Mouse (Mus musculus) MEL (cell line): ENCODE results near the gene Nudt8. TPM values are rescaled to one million over a fixed set of nuclear protein-coding genes. Genes with fewer than 3 reads are reported as not detected.

Experiments used
- DNase-seq: peaks from one replicate; pipeline ENCODE4 v3.0.0; 2011; ENCODE audit warnings: low read depth, low spot score
- H3K27ac ChIP-seq: 2 replicates; pipeline ENCODE4 v1.5.1; 2012; ENCODE audit warnings: low read depth, mild to moderate bottlenecking, control low read depth, low read length, moderate library complexity; ENCODE audit not compliant: control insufficient read depth
- H3K27me3 ChIP-seq, 2 experiments: fragments of 150-350 bp in 1 of 2; sonication (generic) in 1 of 2; 2 replicates each; pipeline ENCODE4 v1.6.1; 2012; ENCODE audit warnings: low read length in 2 of 2, mild to moderate bottlenecking in 2 of 2, improper control_type of control experiment in 1 of 2, moderate library complexity in 1 of 2; ENCODE audit not compliant: insufficient read depth in 2 of 2, control insufficient read depth in 1 of 2
- H3K36me3 ChIP-seq, 2 experiments: 2 replicates each; pipeline ENCODE4 v1.6.1; 2012 to 2014; ENCODE audit warnings: low read length in 2 of 2, improper control_type of control experiment in 1 of 2, inconsistent platforms in 1 of 2, mild to moderate bottlenecking in 1 of 2; ENCODE audit not compliant: insufficient read depth in 2 of 2, control insufficient read depth in 1 of 2
- H3K4me1 ChIP-seq, 2 experiments: fragments of 150-350 bp in 1 of 2; sonication (generic) in 1 of 2; 2 replicates each; pipeline ENCODE4 v1.6.1; 2012; ENCODE audit warnings: low read length in 2 of 2, improper control_type of control experiment in 1 of 2, mild to moderate bottlenecking in 1 of 2; ENCODE audit not compliant: insufficient read depth in 2 of 2, control insufficient read depth in 1 of 2
- H3K4me3 ChIP-seq, 2 experiments: fragments of 150-350 bp in 1 of 2; sonication (generic) in 1 of 2; 2 replicates each; pipeline ENCODE4 v1.5.1; 2012; ENCODE audit warnings: low read depth in 2 of 2, low read length in 2 of 2, mild to moderate bottlenecking in 2 of 2, moderate library complexity in 2 of 2, control low read depth in 1 of 2, improper control_type of control experiment in 1 of 2; ENCODE audit not compliant: control insufficient read depth in 1 of 2, insufficient read depth in 1 of 2
- H3K79me2 ChIP-seq: 2 replicates; pipeline ENCODE4 v1.6.1; 2012; ENCODE audit warnings: mild to moderate bottlenecking, low read length, moderate library complexity; ENCODE audit not compliant: control insufficient read depth, poor library complexity, insufficient read depth
- H3K9ac ChIP-seq: 2 replicates; pipeline ENCODE4 v1.6.1; 2012; ENCODE audit warnings: low read depth, mild to moderate bottlenecking, control low read depth, low read length, moderate library complexity; ENCODE audit not compliant: control insufficient read depth, poor library complexity, severe bottlenecking
- H3K9me3 ChIP-seq: fragments of 150-350 bp; sonication (generic); replicated peaks from 2 replicates; pipeline ENCODE4 v1.6.1; 2012; ENCODE audit warnings: mild to moderate bottlenecking, low read length, improper control_type of control experiment, moderate library complexity; ENCODE audit not compliant: insufficient read depth
- BHLHE40 ChIP-seq: IDR thresholded peaks from 2 replicates; pipeline ENCODE4 v1.6.1; 2012; ENCODE audit warnings: low read depth, mild to moderate bottlenecking, inconsistent platforms, low read length, improper control_type of control experiment, borderline replicate concordance
- CHD1 ChIP-seq: IDR thresholded peaks from 2 replicates; pipeline ENCODE4 v1.6.1; 2012; ENCODE audit warnings: low read depth, mild to moderate bottlenecking, inconsistent platforms, low read length, improper control_type of control experiment
- CHD2 ChIP-seq: IDR thresholded peaks from 2 replicates; pipeline ENCODE4 v1.6.1; 2011; ENCODE audit warnings: low read length, improper control_type of control experiment
- CTCF ChIP-seq, 3 experiments: IDR thresholded peaks in 2 of 3; conservative IDR thresholded peaks in 1 of 3; 2 replicates each; pipeline ENCODE4 v1.5.1; 2011 to 2012; ENCODE audit warnings: low read length in 3 of 3, low read depth in 2 of 3, mild to moderate bottlenecking in 2 of 3, improper control_type of control experiment in 1 of 3, inconsistent platforms in 1 of 3, mixed read lengths in 1 of 3, moderate library complexity in 1 of 3; ENCODE audit not compliant: control insufficient read depth in 1 of 3, insufficient read depth in 1 of 3, poor library complexity in 1 of 3, severe bottlenecking in 1 of 3
- E2F4 ChIP-seq: IDR thresholded peaks from 2 replicates; pipeline ENCODE4 v1.6.1; 2011; ENCODE audit warnings: low read depth, low read length, improper control_type of control experiment, borderline replicate concordance
- ELF1 ChIP-seq: IDR thresholded peaks from 2 replicates; pipeline ENCODE4 v1.6.1; 2014; ENCODE audit warnings: low read depth, mild to moderate bottlenecking, inconsistent platforms, low read length, improper control_type of control experiment, moderate library complexity
- ETS1 ChIP-seq: IDR thresholded peaks from 2 replicates; pipeline ENCODE4 v1.6.1; 2012; ENCODE audit warnings: low read depth, mild to moderate bottlenecking, inconsistent platforms, low read length, improper control_type of control experiment, moderate library complexity
- GATA1 ChIP-seq: IDR thresholded peaks from 2 replicates; pipeline ENCODE4 v1.6.1; 2011; ENCODE audit warnings: low read depth, low read length, improper control_type of control experiment
- HCFC1 ChIP-seq: IDR thresholded peaks from 2 replicates; pipeline ENCODE4 v1.6.1; 2012; ENCODE audit warnings: low read depth, mild to moderate bottlenecking, inconsistent platforms, low read length, improper control_type of control experiment, moderate library complexity
- JUND ChIP-seq: IDR thresholded peaks from 2 replicates; pipeline ENCODE4 v1.6.1; 2011; ENCODE audit warnings: low read depth, mild to moderate bottlenecking, improper control_type of control experiment, low read length
- KAT2A ChIP-seq: conservative IDR thresholded peaks from 2 replicates; pipeline ENCODE4 v1.6.1; 2012; ENCODE audit warnings: low read depth, low read length, improper control_type of control experiment, inconsistent platforms
- MAFK ChIP-seq: IDR thresholded peaks from 2 replicates; pipeline ENCODE4 v1.6.1; 2011; ENCODE audit warnings: low read depth, mild to moderate bottlenecking, low read length, improper control_type of control experiment, borderline replicate concordance
- MAX ChIP-seq: IDR thresholded peaks from 2 replicates; pipeline ENCODE4 v1.6.1; 2011; ENCODE audit warnings: low read length, improper control_type of control experiment
- MAZ ChIP-seq: IDR thresholded peaks from 2 replicates; pipeline ENCODE4 v1.6.1; 2012; ENCODE audit warnings: low read depth, mild to moderate bottlenecking, inconsistent platforms, low read length, improper control_type of control experiment
- MEF2A ChIP-seq: IDR thresholded peaks from 2 replicates; pipeline ENCODE4 v1.6.1; 2014; ENCODE audit warnings: low read depth, mild to moderate bottlenecking, inconsistent platforms, low read length, improper control_type of control experiment; ENCODE audit not compliant: poor library complexity, insufficient replicate concordance, severe bottlenecking; ENCODE audit errors: extremely low read depth
- MXI1 ChIP-seq: IDR thresholded peaks from 2 replicates; pipeline ENCODE4 v1.6.1; 2011; ENCODE audit warnings: mild to moderate bottlenecking, low read depth, low read length, improper control_type of control experiment
- MYB ChIP-seq: IDR thresholded peaks from 2 replicates; pipeline ENCODE4 v1.6.1; 2011; ENCODE audit warnings: mild to moderate bottlenecking, low read depth, low read length, improper control_type of control experiment
- MYC ChIP-seq: IDR thresholded peaks from 2 replicates; pipeline ENCODE4 v1.6.1; 2011; ENCODE audit warnings: low read depth, mild to moderate bottlenecking, low read length, improper control_type of control experiment, moderate library complexity
- NELFE ChIP-seq: IDR thresholded peaks from 2 replicates; pipeline ENCODE4 v1.6.1; 2011; ENCODE audit warnings: low read depth, low read length, improper control_type of control experiment
- NRF1 ChIP-seq: IDR thresholded peaks from 2 replicates; pipeline ENCODE4 v1.6.1; 2014; ENCODE audit warnings: low read depth, mild to moderate bottlenecking, inconsistent platforms, low read length, improper control_type of control experiment, moderate library complexity; ENCODE audit not compliant: poor library complexity, insufficient read depth, severe bottlenecking
- POLR2A ChIP-seq, 2 experiments: IDR thresholded peaks; 2 replicates each; pipeline ENCODE4 v1.6.1; 2011 to 2012; ENCODE audit warnings: low read length in 2 of 2, mild to moderate bottlenecking in 2 of 2, control low read depth in 1 of 2, improper control_type of control experiment in 1 of 2, low read depth in 1 of 2, moderate library complexity in 1 of 2; ENCODE audit not compliant: control insufficient read depth in 1 of 2, insufficient read depth in 1 of 2, poor library complexity in 1 of 2
- POLR2AphosphoS2 ChIP-seq: IDR thresholded peaks from 2 replicates; pipeline ENCODE4 v1.6.1; 2011; ENCODE audit warnings: low read length, improper control_type of control experiment
- RAD21 ChIP-seq: IDR thresholded peaks from 2 replicates; pipeline ENCODE4 v1.6.1; 2011; ENCODE audit warnings: mild to moderate bottlenecking, low read depth, low read length, improper control_type of control experiment
- RCOR1 ChIP-seq: IDR thresholded peaks from 2 replicates; pipeline ENCODE4 v1.6.1; 2012; ENCODE audit warnings: low read depth, mild to moderate bottlenecking, inconsistent platforms, low read length, improper control_type of control experiment
- SIN3A ChIP-seq: IDR thresholded peaks from 2 replicates; pipeline ENCODE4 v1.6.1; 2012; ENCODE audit warnings: low read length, improper control_type of control experiment, inconsistent platforms
- SMC3 ChIP-seq: IDR thresholded peaks from 2 replicates; pipeline ENCODE4 v1.6.1; 2011; ENCODE audit warnings: low read depth, low read length, improper control_type of control experiment
- TAL1 ChIP-seq: IDR thresholded peaks from 2 replicates; pipeline ENCODE4 v1.6.1; 2012; ENCODE audit warnings: mild to moderate bottlenecking, inconsistent platforms, low read length, moderate library complexity, mixed read lengths
- TBP ChIP-seq: IDR thresholded peaks from 2 replicates; pipeline ENCODE4 v1.8.0; 2011; ENCODE audit warnings: low read depth, low read length, improper control_type of control experiment
- TCF12 ChIP-seq: IDR thresholded peaks from 2 replicates; pipeline ENCODE4 v1.6.1; 2014; ENCODE audit warnings: low read depth, mild to moderate bottlenecking, inconsistent platforms, low read length, improper control_type of control experiment, moderate library complexity
- UBTF ChIP-seq: IDR thresholded peaks from 2 replicates; pipeline ENCODE4 v1.6.1; 2012; ENCODE audit warnings: low read depth, mild to moderate bottlenecking, inconsistent platforms, low read length, improper control_type of control experiment, moderate library complexity, borderline replicate concordance; ENCODE audit not compliant: insufficient read depth
- USF1 ChIP-seq: IDR thresholded peaks from 2 replicates; pipeline ENCODE4 v1.6.1; 2014; ENCODE audit warnings: low read depth, mild to moderate bottlenecking, inconsistent platforms, low read length, improper control_type of control experiment, moderate library complexity
- USF2 ChIP-seq, 2 experiments: IDR thresholded peaks; 2 replicates each; pipeline ENCODE4 v1.6.1; 2011 to 2012; ENCODE audit warnings: improper control_type of control experiment in 2 of 2, low read length in 2 of 2, borderline replicate concordance in 1 of 2, inconsistent platforms in 1 of 2, low read depth in 1 of 2, mild to moderate bottlenecking in 1 of 2; ENCODE audit not compliant: insufficient read depth in 1 of 2
- ZC3H11A ChIP-seq: IDR thresholded peaks from 2 replicates; pipeline ENCODE4 v1.6.1; 2012; ENCODE audit warnings: low read depth, mild to moderate bottlenecking, inconsistent platforms, low read length, improper control_type of control experiment
- ZMIZ1 ChIP-seq: IDR thresholded peaks from 2 replicates; pipeline ENCODE4 v1.6.1; 2012; ENCODE audit warnings: low read depth, mild to moderate bottlenecking, inconsistent platforms, low read length, improper control_type of control experiment, moderate library complexity
- polyA plus RNA-seq, 2 experiments: library from polyadenylated mRNA; stranded (reverse) in 1 of 2; unstranded in 1 of 2; fragments of >175 nt in 1 of 2; fragments of >200 nt in 1 of 2; gene quantifications; 2 replicates each; pipeline versions ENCODE4 v1.2.1 to v1.2.4; 2012; ENCODE audit warnings: low replicate concordance in 2 of 2, low read depth in 1 of 2; ENCODE audit not compliant: insufficient read length in 2 of 2, insufficient read depth in 1 of 2, missing spikeins in 1 of 2
- total RNA-seq: library from RNA; depleted of rRNA; stranded (reverse); fragments of 300-350 nt; gene quantifications from 2 replicates; pipeline ENCODE4 v1.2.3, GENCODE M21; 2012; rRNA removed

Nudt8 gene
- total RNA-seq, result 64.8 and 71.5 TPM in 2 replicates
- 10 to 100 TPM in 1 of 2 experiments, not detected in 1; 58.1 TPM for polyA plus RNA-seq

DNA sequence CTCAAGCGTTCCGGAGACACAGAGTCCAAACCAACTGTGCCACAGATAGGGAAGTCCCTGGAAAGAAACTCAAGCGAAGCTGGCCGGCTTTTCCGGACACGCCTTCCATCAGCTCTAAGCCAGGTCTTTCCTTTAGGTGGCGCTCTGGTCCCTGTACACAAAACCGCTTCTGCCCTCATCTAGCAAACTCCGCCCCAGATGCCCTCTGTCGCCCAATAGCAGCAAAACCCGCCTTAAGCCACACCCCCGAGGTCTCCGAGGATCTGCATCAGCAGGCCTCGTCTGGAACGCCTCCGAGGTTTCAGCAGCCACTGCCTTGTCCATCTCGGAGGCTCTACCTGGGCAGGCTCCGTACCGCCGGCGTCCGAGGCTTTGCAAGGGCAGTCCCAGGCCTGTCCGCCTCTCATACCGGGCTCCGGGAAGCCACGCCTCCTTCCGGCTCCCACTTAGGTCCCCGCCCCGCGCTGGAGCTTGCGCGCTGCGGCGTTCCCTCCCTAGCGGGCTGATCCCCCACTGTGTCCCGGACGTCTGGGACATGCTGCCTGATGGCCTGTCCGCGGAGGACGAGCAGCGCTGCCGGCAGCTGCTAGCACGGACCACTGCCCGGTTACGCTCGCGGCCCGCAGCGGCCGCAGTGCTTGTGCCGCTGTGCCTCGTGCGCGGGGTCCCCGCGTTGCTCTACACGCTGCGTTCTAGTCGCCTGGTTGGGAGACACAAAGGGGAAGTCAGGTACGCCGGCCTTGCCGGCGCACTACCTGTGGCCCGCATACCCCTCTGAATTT lies at the start of gene Nudt8, which contains the start of gene Gm49405:
Gene Nudt8 (plus strand): TSS at position 462 of the 782 bp plus-strand sequence.
Gene Gm49405 (plus strand): TSS at position 508 of the 782 bp plus-strand sequence.
- H3K4me1 ChIP-seq, result peaks cover 0 to 15% of the 10 kb centered on the region in 2 experiments; a peak in 2 of 4 replicates
- TF ChIP-seq UBTF (peak; percentile 73; the same call in 1 of the 2 replicates), MYC (peak; percentile 86; the same call in 1 of the 2 replicates), RCOR1 (no peak), JUND (no peak), POLR2AphosphoS2 (peak; percentile 84), SIN3A (peak; percentile 79), NELFE (peak; percentile 94), NRF1 (peak; percentile 83), ELF1 (peak; percentile 67), RAD21 (peak; percentile 30), MXI1 (peak; percentile 56; the same call in 1 of the 2 replicates), MAFK (no peak), MYB (no peak), CHD1 (no peak), KAT2A (no peak), TCF12 (no peak; the same call in 1 of the 2 replicates), SMC3 (0 out of 2 replicates have a peak, but pooled peaks have one; percentile 12), HCFC1 (peak; percentile 70), GATA1 (no peak), E2F4 (no peak), TBP (peak; percentile 68), USF1 (no peak), CTCF (IDR thresholded peaks at IDR 0.05 in 2 of 3, conservative IDR thresholded peaks at IDR 0.05 in 1 of 3; ENCODE audit: control insufficient read depth in 1 of 3, insufficient read depth in 1 of 3, low read depth in 2 of 3, low read length in 3 of 3, poor library complexity in 1 of 3, severe bottlenecking in 1 of 3) (peak; percentile 66 to 84 (median 72)), POLR2A (IDR thresholded peaks at IDR 0.05; ENCODE audit: control insufficient read depth in 1 of 2, insufficient read depth in 1 of 2, low read depth in 1 of 2, low read length in 2 of 2, poor library complexity in 1 of 2) (peak; percentile 97 to 98), CHD2 (no peak), ZC3H11A (no peak), USF2 (IDR thresholded peaks at IDR 0.05; ENCODE audit: borderline replicate concordance in 1 of 2, insufficient read depth in 1 of 2, low read depth in 1 of 2, low read length in 2 of 2) (no peak), MAZ (0 out of 2 replicates have a peak, but pooled peaks have one; percentile 33), MAX (no peak; the same call in 1 of the 2 replicates), ETS1 (peak; percentile 17; the same call in 1 of the 2 replicates), MEF2A (no peak), TAL1 (no peak), ZMIZ1 (peak; percentile 73; the same call in 1 of the 2 replicates), BHLHE40 (no peak)

More for the DNA sequence above, at the start of gene Nudt8, which contains the start of gene Gm49405:
- H3K9me3 ChIP-seq, result no peaks in the 10 kb centered on the region
- H3K4me3 ChIP-seq, result peak within 1 kb of the TSS; percentile 80
- peak within 1 kb of the TSS; percentile 90 for H3K9ac ChIP-seq
- peak within 1 kb of the TSS; percentile 88 for H3K27ac ChIP-seq
- peak; percentile 99 for DNase-seq
- H3K27me3 ChIP-seq, result no peaks in the 10 kb centered on the region; a peak in 1 of 4 replicates
- H3K79me2 ChIP-seq, result peaks cover 1% of the 10 kb centered on the region; the same call in 1 of the 2 replicates
- H3K36me3 ChIP-seq, result peaks cover 0 to 6% of the 10 kb centered on the region in 2 experiments; a peak in 2 of 4 replicates
